Mouse (Mus musculus): ENCODE measurements around the gene Abhd16a. TPM values are rescaled to one million over a fixed set of nuclear protein-coding genes. Genes with fewer than 3 reads are reported as not detected.
A peak's percentile ranks its signal among the peaks of the same experiment; 100 is the strongest.
"Not testable (repeated sequence)": the region's sequence is repeated elsewhere in the genome, so short reads cannot be mapped to it uniquely, and the experiment has no call there.

The Abhd16a gene
- total and polyA plus RNA-seq, 2 experiments: 63.3 to 78.4 TPM

DNA sequence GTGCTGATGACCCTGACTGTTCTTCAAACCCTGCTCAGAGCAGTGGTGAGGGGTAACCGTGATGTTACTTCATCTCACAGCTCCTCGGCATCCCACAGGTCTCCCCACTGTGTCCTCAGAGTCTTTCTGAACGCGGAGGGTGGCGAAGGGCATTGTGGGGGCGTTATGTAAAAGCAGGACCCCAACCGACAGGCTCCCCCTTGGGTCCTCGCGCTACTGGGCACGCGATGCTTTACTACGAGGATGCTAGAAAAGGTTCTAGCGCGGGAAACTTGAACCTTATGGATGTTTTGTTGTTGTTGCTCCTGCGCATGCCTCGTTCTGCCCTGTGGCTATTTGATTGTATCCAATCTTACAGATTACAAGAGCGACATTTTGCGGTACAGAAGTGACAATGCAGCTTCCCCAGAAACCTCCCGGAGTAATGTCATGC is 32.8 kb downstream of the Abhd16a start, which contains the start of gene Csnk2b:
Csnk2b (minus strand) TSS at position 183 of the 433 bp plus-strand sequence.
- Histone ChIP-seq H3K4me3 (ENCODE audit: insufficient read depth, low read depth, low read length) (peak within 1 kb of the TSS; percentile 85), H3K27me3 (ENCODE audit: control insufficient read depth, insufficient read depth, low read length) (no peaks in the 10 kb centered on the region), H3K9ac (ENCODE audit: low read depth, low read length) (peak within 1 kb of the TSS; percentile 97), H3K27ac (replicated peaks; ENCODE audit: insufficient read depth, low read depth, low read length) (peak within 1 kb of the TSS; percentile 84), H3K79me2 (ENCODE audit: control insufficient read depth, insufficient read depth, low read length) (peaks cover 12% of the 10 kb centered on the region), H3K36me3 (ENCODE audit: control insufficient read depth, insufficient read depth, low read length) (peaks cover 19% of the 10 kb centered on the region; the same call in 1 of the 2 replicates), H3K4me1 (ENCODE audit: control insufficient read depth, insufficient read depth, low read length) (peaks cover 16% of the 10 kb centered on the region)
- peak; percentile 54 for DNase-seq (ENCODE audit: extremely low read depth, low read depth, low spot score)
- TF ChIP-seq CTCF (IDR thresholded peaks at IDR 0.05; ENCODE audit: low read depth, low read length): peak; percentile 16; the same call in 1 of the 2 replicates
- TF ChIP-seq POLR2A (IDR thresholded peaks at IDR 0.05; ENCODE audit: extremely low read depth, insufficient read depth, low read length): no peak
- 0% methylated on average over 19 of the region's 19 CpGs for WGBS

DNA sequence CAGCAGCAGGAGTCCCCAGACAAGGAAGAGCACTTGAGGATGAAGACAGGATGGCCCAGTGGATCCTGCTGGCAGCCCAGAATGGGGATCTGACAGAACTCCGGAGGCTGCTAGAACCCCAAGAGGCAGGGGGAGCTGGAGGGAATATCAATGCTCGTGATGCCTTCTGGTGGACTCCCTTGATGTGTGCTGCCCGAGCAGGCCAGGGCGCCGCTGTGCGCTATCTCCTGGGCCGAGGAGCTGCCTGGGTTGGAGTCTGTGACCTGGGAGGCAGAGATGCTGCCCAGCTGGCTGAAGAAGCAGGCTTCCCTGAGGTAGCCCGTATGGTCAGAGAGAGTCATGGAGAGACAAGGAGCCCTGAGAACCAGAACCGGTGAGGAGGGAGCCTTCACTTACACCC is 34.2 kb downstream of the Abhd16a start:
- 90% methylated on average over 9 of the region's 9 CpGs for WGBS
- H3K9ac ChIP-seq (ENCODE audit: low read depth, low read length); H3K27ac ChIP-seq (replicated peaks; ENCODE audit: insufficient read depth, low read depth, low read length); H3K4me3 ChIP-seq (ENCODE audit: insufficient read depth, low read depth, low read length); H3K27me3 ChIP-seq (ENCODE audit: control insufficient read depth, insufficient read depth, low read length); DNase-seq (ENCODE audit: extremely low read depth, low read depth, low spot score): not testable (repeated sequence)
- Histone ChIP-seq H3K4me1 (ENCODE audit: control insufficient read depth, insufficient read depth, low read length) (peaks cover 23% of the 10 kb centered on the region), H3K36me3 (ENCODE audit: control insufficient read depth, insufficient read depth, low read length) (peaks cover 10% of the 10 kb centered on the region; the same call in 1 of the 2 replicates), H3K79me2 (ENCODE audit: control insufficient read depth, insufficient read depth, low read length) (peaks cover 20% of the 10 kb centered on the region)

DNA sequence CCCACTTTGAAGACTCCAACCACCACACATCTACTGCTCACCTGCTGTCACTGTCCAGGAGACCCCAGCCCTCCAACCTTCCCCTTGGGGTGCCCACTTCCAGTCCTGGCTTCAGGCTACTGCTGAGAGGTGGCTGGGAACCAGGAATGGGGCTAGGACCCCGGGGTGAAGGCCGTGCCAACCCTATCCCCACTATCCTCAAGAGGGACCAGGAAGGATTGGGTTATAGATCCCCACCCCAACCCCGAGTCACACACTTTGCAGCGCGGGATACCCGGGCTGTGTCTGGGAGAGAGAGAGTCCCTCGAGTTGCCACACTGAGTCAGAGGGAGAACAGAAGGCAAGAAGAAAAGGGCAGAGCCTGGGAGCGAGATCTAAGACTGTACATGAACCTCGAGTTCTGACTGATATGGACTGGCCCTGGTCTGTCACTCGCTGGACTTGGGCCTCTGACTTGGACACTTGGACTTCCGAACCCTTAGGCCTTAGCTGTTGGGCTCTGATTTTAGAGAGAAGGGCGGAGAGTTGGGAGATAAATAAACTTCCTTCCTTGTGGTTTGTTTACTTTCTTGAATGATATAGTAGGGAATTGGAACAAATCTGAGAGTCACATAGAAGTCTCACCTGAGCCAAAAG is 35.3 kb downstream of the Abhd16a start:
- H3K27ac ChIP-seq (replicated peaks; ENCODE audit: insufficient read depth, low read depth, low read length); H3K27me3 ChIP-seq (ENCODE audit: control insufficient read depth, insufficient read depth, low read length); H3K4me3 ChIP-seq (ENCODE audit: insufficient read depth, low read depth, low read length); H3K9ac ChIP-seq (ENCODE audit: low read depth, low read length): not testable (repeated sequence)
- Histone ChIP-seq H3K4me1 (ENCODE audit: control insufficient read depth, insufficient read depth, low read length) (peaks cover 23% of the 10 kb centered on the region), H3K36me3 (ENCODE audit: control insufficient read depth, insufficient read depth, low read length) (peaks cover 11% of the 10 kb centered on the region; the same call in 1 of the 2 replicates), H3K79me2 (ENCODE audit: control insufficient read depth, insufficient read depth, low read length) (peaks cover 24% of the 10 kb centered on the region)
- DNase-seq (ENCODE audit: extremely low read depth, low read depth, low spot score): peak; percentile 38
- WGBS: 85% methylated on average over 12 of the region's 12 CpGs

DNA sequence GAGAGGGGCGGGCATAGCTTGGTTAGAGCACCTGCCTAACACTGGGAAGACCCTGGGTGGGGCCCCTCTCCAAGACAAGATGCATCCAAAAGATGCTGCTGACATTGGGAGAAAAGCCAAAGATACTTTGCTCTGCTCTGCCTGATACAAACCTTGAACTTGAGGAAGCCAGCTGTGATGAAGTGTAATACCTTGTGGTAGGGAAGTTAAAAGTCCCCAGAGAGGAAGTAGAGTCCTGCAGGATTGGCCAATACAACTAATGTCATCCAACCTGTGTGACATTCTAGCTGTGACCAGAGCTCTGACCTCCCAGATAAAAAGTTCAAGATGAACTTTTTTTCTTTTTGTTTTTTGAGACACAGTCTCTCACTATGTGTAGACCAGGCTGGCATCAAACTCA is 36.0 kb downstream of the Abhd16a start:
- no peaks in the 10 kb centered on the region for H3K27me3 ChIP-seq (ENCODE audit: control insufficient read depth, insufficient read depth, low read length)
- DNase-seq (ENCODE audit: extremely low read depth, low read depth, low spot score): no peak
- no peak overlapping the region for H3K4me3 ChIP-seq (ENCODE audit: insufficient read depth, low read depth, low read length)
- H3K27ac ChIP-seq (replicated peaks; ENCODE audit: insufficient read depth, low read depth, low read length): peak overlapping the region; percentile 94
- peaks cover 20% of the 10 kb centered on the region for H3K4me1 ChIP-seq (ENCODE audit: control insufficient read depth, insufficient read depth, low read length)
- WGBS: 100% methylated on average over 1 of the region's 1 CpGs
- H3K9ac ChIP-seq (ENCODE audit: low read depth, low read length): no peak overlapping the region
- peaks cover 24% of the 10 kb centered on the region for H3K79me2 ChIP-seq (ENCODE audit: control insufficient read depth, insufficient read depth, low read length)
- H3K36me3 ChIP-seq (ENCODE audit: control insufficient read depth, insufficient read depth, low read length): peaks cover 7% of the 10 kb centered on the region; the same call in 1 of the 2 replicates
- TF ChIP-seq POLR2A (IDR thresholded peaks at IDR 0.05; ENCODE audit: extremely low read depth, insufficient read depth, low read length) (no peak), CTCF (IDR thresholded peaks at IDR 0.05; ENCODE audit: low read depth, low read length) (no peak)

DNA sequence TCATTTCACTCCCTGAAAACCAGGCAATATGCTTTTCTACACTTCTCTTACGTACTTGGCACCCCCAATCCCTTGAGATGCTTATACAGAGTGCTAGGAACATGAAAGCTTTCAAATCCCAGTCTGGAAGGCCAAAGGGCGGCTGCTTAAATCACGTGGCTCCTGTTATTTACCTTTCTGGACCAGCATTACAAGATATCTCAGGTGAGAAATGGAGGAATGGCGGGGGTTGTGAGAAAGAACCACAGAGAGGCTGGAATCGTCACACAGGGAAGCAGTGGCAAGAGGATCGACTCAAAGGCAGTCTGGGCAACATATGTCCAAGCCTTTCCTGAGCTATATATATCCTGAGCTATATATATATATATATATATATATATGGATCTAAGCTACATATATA is 36.5 kb downstream of the Abhd16a start:
- DNase-seq (ENCODE audit: extremely low read depth, low read depth, low spot score): peak; percentile 80
- Histone ChIP-seq H3K9ac (ENCODE audit: low read depth, low read length) (peak overlapping the region; percentile 92), H3K79me2 (ENCODE audit: control insufficient read depth, insufficient read depth, low read length) (peaks cover 22% of the 10 kb centered on the region), H3K27me3 (ENCODE audit: control insufficient read depth, insufficient read depth, low read length) (no peaks in the 10 kb centered on the region), H3K27ac (replicated peaks; ENCODE audit: insufficient read depth, low read depth, low read length) (peak overlapping the region; percentile 94), H3K36me3 (ENCODE audit: control insufficient read depth, insufficient read depth, low read length) (peaks cover 11% of the 10 kb centered on the region; the same call in 1 of the 2 replicates), H3K4me3 (ENCODE audit: insufficient read depth, low read depth, low read length) (peak overlapping the region; percentile 95), H3K4me1 (ENCODE audit: control insufficient read depth, insufficient read depth, low read length) (peaks cover 20% of the 10 kb centered on the region)
- WGBS: 18% methylated on average over 6 of the region's 6 CpGs
- TF ChIP-seq POLR2A (IDR thresholded peaks at IDR 0.05; ENCODE audit: extremely low read depth, insufficient read depth, low read length): 0 out of 2 replicates have a peak, but pooled peaks have one; percentile 23
- no peak for TF ChIP-seq CTCF (IDR thresholded peaks at IDR 0.05; ENCODE audit: low read depth, low read length)

DNA sequence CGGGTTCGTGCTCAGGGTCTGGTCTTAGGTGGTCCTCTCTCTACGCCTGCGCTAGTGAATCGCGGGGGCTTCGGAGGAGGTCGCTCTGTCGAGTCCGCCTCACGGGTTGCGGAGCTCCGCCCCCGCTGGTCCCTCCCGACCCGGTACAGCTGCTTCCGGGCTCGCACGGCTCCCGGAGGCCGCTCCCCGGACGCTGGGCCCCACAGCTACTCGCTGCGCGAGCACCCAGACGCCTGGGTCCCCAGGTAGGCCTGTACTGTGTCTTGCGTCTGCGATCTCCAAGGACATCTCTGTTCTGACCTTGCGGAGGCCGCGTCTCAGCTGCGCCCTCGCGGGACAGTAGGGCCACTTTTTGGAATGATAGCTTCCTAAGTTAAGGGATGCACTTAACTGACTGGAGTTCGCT is 37.1 kb downstream of the Abhd16a start, which contains the start of gene D17H6S53E:
D17H6S53E (plus strand) TSS at position 168 of the 406 bp plus-strand sequence.
- Histone ChIP-seq H3K27ac (replicated peaks; ENCODE audit: insufficient read depth, low read depth, low read length) (peak within 1 kb of the TSS; percentile 94), H3K27me3 (ENCODE audit: control insufficient read depth, insufficient read depth, low read length) (no peaks in the 10 kb centered on the region), H3K4me1 (ENCODE audit: control insufficient read depth, insufficient read depth, low read length) (peaks cover 21% of the 10 kb centered on the region), H3K36me3 (ENCODE audit: control insufficient read depth, insufficient read depth, low read length) (peaks cover 11% of the 10 kb centered on the region; the same call in 1 of the 2 replicates), H3K9ac (ENCODE audit: low read depth, low read length) (peak within 1 kb of the TSS; percentile 92), H3K79me2 (ENCODE audit: control insufficient read depth, insufficient read depth, low read length) (peaks cover 18% of the 10 kb centered on the region; the same call in 1 of the 2 replicates), H3K4me3 (ENCODE audit: insufficient read depth, low read depth, low read length) (peak within 1 kb of the TSS; percentile 95)
- peak; percentile 69; the same call in 1 of the 2 replicates for TF ChIP-seq POLR2A (IDR thresholded peaks at IDR 0.05; ENCODE audit: extremely low read depth, insufficient read depth, low read length)
- TF ChIP-seq CTCF (IDR thresholded peaks at IDR 0.05; ENCODE audit: low read depth, low read length): no peak
- DNase-seq (ENCODE audit: extremely low read depth, low read depth, low spot score): peak; percentile 56
- under 1% methylated on average over 36 of the region's 36 CpGs for WGBS

All from liver, adult 2 months (tissue).